Mouse (Mus musculus) limb, embryonic 14.5 days (tissue): ENCODE measurements around the gene Foxa2. TPM values are rescaled to one million over a fixed set of nuclear protein-coding genes. Genes with fewer than 3 reads are reported as not detected.

ENCODE experiments used
- ATAC-seq: fragments of 200-750 bp; cut with Nextera tagmentation; 2 replicates; pipeline ENCODE4 v1.8.0; 2017; ENCODE audit warnings: low read depth, moderate number of reproducible peaks, moderate TSS enrichment; ENCODE audit not compliant: low FRiP score
- DNase-seq: peaks from one replicate; pipeline ENCODE4 v3.0.0-alpha.2; 2015; ENCODE audit warnings: low spot score
- H3K27ac ChIP-seq: fragments of 300-500 bp; sonication (generic); replicated peaks from 2 replicates; pipeline ENCODE4 v1.5.1; 2014; ENCODE audit warnings: low read depth, mild to moderate bottlenecking, low read length, moderate library complexity, mixed read lengths
- H3K27me3 ChIP-seq: fragments of 300-500 bp; sonication (generic); 2 replicates; pipeline ENCODE4 v1.6.1; 2014; ENCODE audit warnings: low read length, mixed read lengths; ENCODE audit not compliant: control insufficient read depth, insufficient read depth
- H3K36me3 ChIP-seq: fragments of 300-500 bp; sonication (generic); 2 replicates; pipeline ENCODE4 v1.6.1; 2014; ENCODE audit warnings: mild to moderate bottlenecking, low read length, moderate library complexity, mixed read lengths; ENCODE audit not compliant: control insufficient read depth, insufficient read depth
- H3K4me1 ChIP-seq: fragments of 300-500 bp; sonication (generic); 2 replicates; pipeline ENCODE4 v1.6.1; 2014; ENCODE audit warnings: antibody characterized with exemption, low read length, mixed read lengths; ENCODE audit not compliant: control insufficient read depth, insufficient read depth
- H3K4me2 ChIP-seq: fragments of 300-500 bp; sonication (generic); replicated peaks from 2 replicates; pipeline ENCODE4 v1.6.1; 2014; ENCODE audit warnings: low read depth, mild to moderate bottlenecking, low read length, moderate library complexity; ENCODE audit not compliant: severe bottlenecking
- H3K4me3 ChIP-seq: fragments of 300-500 bp; sonication (generic); replicated peaks from 2 replicates; pipeline ENCODE4 v1.5.1; 2014; ENCODE audit warnings: low read length
- H3K9ac ChIP-seq: fragments of 300-500 bp; sonication (generic); 2 replicates; pipeline ENCODE4 v1.6.1; 2014; ENCODE audit warnings: mild to moderate bottlenecking, low read depth, low read length, moderate library complexity; ENCODE audit not compliant: severe bottlenecking
- H3K9me3 ChIP-seq: fragments of 300-500 bp; sonication (generic); 2 replicates; pipeline ENCODE4 v1.6.1; 2016; ENCODE audit warnings: low read length; ENCODE audit not compliant: control insufficient read depth
- POLR2A ChIP-seq: fragments of 200-500 bp; IDR thresholded peaks from 2 replicates; pipeline ENCODE4 v1.8.0; 2012; ENCODE audit warnings: inconsistent platforms, mild to moderate bottlenecking, moderate library complexity, borderline replicate concordance; ENCODE audit not compliant: insufficient read depth, insufficient read length; ENCODE audit errors: extremely low read depth
- WGBS: fragments of 180-500 bp; shearing (Covaris S2); extraction: QIAGEN DNeasy Blood & Tissue Kit; methylation state at CpG from one replicate; pipeline ENCODE4 v1.1.7; 2014; 5-methylcytosine and 5-hydroxymethylcytosine counted together
- polyA plus RNA-seq, 2 experiments: library from polyadenylated mRNA; depleted of rRNA in 1 of 2; stranded (reverse) in 1 of 2; unstranded in 1 of 2; fragments of >200 nt; fragmentation: Nextera tagmentation in 1 of 2; extraction: Ambion mirVana in 1 of 2; gene quantifications; 2 replicates each; pipeline versions ENCODE4 v1.2.1 to v1.2.3; 2012 to 2014

The Foxa2 gene
- polyA plus RNA-seq, 2 experiments: 0.14 to 1.7 TPM

GRCm38 (mm10) chr2:148038366-148039310, 8.1 kb downstream of the Foxa2 start:
- Histone ChIP-seq H3K9me3 (no peaks in the 10 kb centered on the region), H3K4me3 (no peak overlapping the region), H3K27ac (no peak overlapping the region), H3K4me2 (no peak overlapping the region), H3K36me3 (no peaks in the 10 kb centered on the region), H3K4me1 (no peaks in the 10 kb centered on the region), H3K9ac (no peak overlapping the region), H3K27me3 (peaks cover 99% of the 10 kb centered on the region)
- no peak for DNase-seq
- no peak for TF ChIP-seq POLR2A
- ATAC-seq: no peak
- WGBS: under 1% methylated on average over 42 of the region's 42 CpGs

- H3K4me1 ChIP-seq: no peaks in the 10 kb centered on the region
- H3K36me3 ChIP-seq: no peaks in the 10 kb centered on the region
- DNase-seq (no peak), ATAC-seq (no peak)
- H3K9me3 ChIP-seq: no peaks in the 10 kb centered on the region
- no peak overlapping the region for H3K27ac ChIP-seq
- peaks cover 94% of the 10 kb centered on the region for H3K27me3 ChIP-seq
- 0% methylated on average over 4 of the region's 4 CpGs for WGBS
- H3K4me3 ChIP-seq: no peak overlapping the region
- H3K9ac ChIP-seq: no peak overlapping the region
- TF ChIP-seq POLR2A: no peak
- H3K4me2 ChIP-seq: no peak overlapping the region
Measured at GRCm38 (mm10) chr2:148036611-148037160, 10.1 kb downstream of the Foxa2 start.

- 6% methylated on average over 6 of the region's 6 CpGs for WGBS
- Histone ChIP-seq H3K9ac (no peak overlapping the region), H3K4me3 (no peak overlapping the region), H3K36me3 (no peaks in the 10 kb centered on the region), H3K9me3 (no peaks in the 10 kb centered on the region), H3K27ac (no peak overlapping the region), H3K4me2 (no peak overlapping the region), H3K27me3 (peaks cover 90% of the 10 kb centered on the region), H3K4me1 (no peaks in the 10 kb centered on the region)
- TF ChIP-seq POLR2A: no peak
- ATAC-seq (no peak), DNase-seq (no peak)
Measured at GRCm38 (mm10) chr2:148030991-148031675, 15.6 kb downstream of the Foxa2 start.

GRCm38 (mm10) chr2:148030613-148030935, 16.2 kb downstream of the Foxa2 start:
- Histone ChIP-seq H3K9me3 (no peaks in the 10 kb centered on the region), H3K4me2 (no peak overlapping the region), H3K9ac (no peak overlapping the region), H3K27me3 (peaks cover 90% of the 10 kb centered on the region), H3K4me1 (no peaks in the 10 kb centered on the region), H3K4me3 (no peak overlapping the region), H3K27ac (no peak overlapping the region), H3K36me3 (no peaks in the 10 kb centered on the region)
- no peak for TF ChIP-seq POLR2A
- WGBS: under 1% methylated on average over 11 of the region's 11 CpGs
- ATAC-seq: no peak
- DNase-seq: no peak

GRCm38 (mm10) chr2:148029751-148030612, 16.8 kb downstream of the Foxa2 start:
- no peak overlapping the region for H3K4me2 ChIP-seq
- ATAC-seq (no peak), DNase-seq (no peak)
- H3K4me3 ChIP-seq: no peak overlapping the region
- no peak overlapping the region for H3K9ac ChIP-seq
- WGBS: 1% methylated on average over 21 of the region's 21 CpGs
- no peaks in the 10 kb centered on the region for H3K36me3 ChIP-seq
- peaks cover 89% of the 10 kb centered on the region for H3K27me3 ChIP-seq
- H3K9me3 ChIP-seq: no peaks in the 10 kb centered on the region
- no peak for TF ChIP-seq POLR2A
- H3K27ac ChIP-seq: no peak overlapping the region
- no peaks in the 10 kb centered on the region for H3K4me1 ChIP-seq
